Mouse (Mus musculus) megakaryocyte, embryonic 14.5 days (primary cell): ENCODE results near the gene Rec114. TPM values are rescaled to one million over a fixed set of nuclear protein-coding genes. Genes with fewer than 3 reads are reported as not detected.

Experiments used
- H3K27me3 ChIP-seq: replicated peaks from 2 replicates; pipeline ENCODE3; 2012; ENCODE audit warnings: inconsistent platforms
- H3K36me3 ChIP-seq: replicated peaks from 2 replicates; pipeline ENCODE3; 2012; ENCODE audit warnings: low read length, inconsistent platforms, mixed read lengths
- H3K4me1 ChIP-seq: 2 replicates; pipeline ENCODE4 v1.6.1; 2012; ENCODE audit warnings: inconsistent platforms
- H3K4me3 ChIP-seq: replicated peaks from 2 replicates; pipeline ENCODE3; 2012; ENCODE audit warnings: moderate library complexity, mild to moderate bottlenecking, inconsistent platforms
- H3K9me3 ChIP-seq: 2 replicates; pipeline ENCODE4 v1.6.1; 2012; ENCODE audit warnings: inconsistent platforms
- FLI1 ChIP-seq: IDR thresholded peaks from 2 replicates; pipeline ENCODE4 v1.6.1; 2012; ENCODE audit warnings: low read length, inconsistent platforms, mixed read lengths
- GATA1 ChIP-seq: IDR thresholded peaks from 3 replicates; pipeline ENCODE4 v1.6.1; 2012; ENCODE audit warnings: mixed read lengths, low read length, inconsistent platforms, borderline replicate concordance
- polyA plus RNA-seq: library from polyadenylated mRNA; stranded (reverse); fragments of >175 nt; gene quantifications from 2 replicates; pipeline ENCODE4 v1.2.3, GENCODE M21; 2012; ENCODE audit warnings: low replicate concordance; ENCODE audit not compliant: insufficient read depth

The Rec114 gene
- polyA plus RNA-seq, 1 experiment, result not detected

GRCm38 (mm10) chr9:58720167-58720566, 23.6 kb downstream of the Rec114 start:
- Histone ChIP-seq H3K27me3 (peaks cover 5% of the 10 kb centered on the region), H3K4me1 (peaks cover 36% of the 10 kb centered on the region), H3K9me3 (no peaks in the 10 kb centered on the region), H3K4me3 (no peak overlapping the region), H3K36me3 (no peaks in the 10 kb centered on the region)
- TF ChIP-seq FLI1, result no peak
- no peak for TF ChIP-seq GATA1

- TF ChIP-seq FLI1, result no peak
- TF ChIP-seq GATA1, result no peak
- no peaks in the 10 kb centered on the region for H3K9me3 ChIP-seq
- peaks cover 6% of the 10 kb centered on the region for H3K27me3 ChIP-seq
- no peaks in the 10 kb centered on the region for H3K36me3 ChIP-seq
- H3K4me1 ChIP-seq, result peaks cover 36% of the 10 kb centered on the region
- H3K4me3 ChIP-seq, result no peak overlapping the region
These were observed 24.3 kb downstream of the Rec114 start for GRCm38 (mm10) chr9:58719471-58719870.

GRCm38 (mm10) chr9:58718964-58719363, 24.8 kb downstream of the Rec114 start:
- H3K9me3 ChIP-seq, result no peaks in the 10 kb centered on the region
- no peaks in the 10 kb centered on the region for H3K36me3 ChIP-seq
- TF ChIP-seq GATA1, result no peak
- TF ChIP-seq FLI1, result no peak
- peaks cover 6% of the 10 kb centered on the region for H3K27me3 ChIP-seq
- peaks cover 36% of the 10 kb centered on the region for H3K4me1 ChIP-seq
- no peak overlapping the region for H3K4me3 ChIP-seq

- Histone ChIP-seq H3K27me3 (peaks cover 5% of the 10 kb centered on the region), H3K4me3 (no peak overlapping the region), H3K36me3 (no peaks in the 10 kb centered on the region), H3K9me3 (no peaks in the 10 kb centered on the region), H3K4me1 (peaks cover 30% of the 10 kb centered on the region)
- TF ChIP-seq GATA1, result no peak
These were observed 26.9 kb downstream of the Rec114 start for GRCm38 (mm10) chr9:58716886-58717285.

GRCm38 (mm10) chr9:58710642-58711041, 33.1 kb downstream of the Rec114 start:
- H3K27me3 ChIP-seq, result peaks cover 13% of the 10 kb centered on the region
- no peaks in the 10 kb centered on the region for H3K36me3 ChIP-seq
- H3K4me1 ChIP-seq, result peaks cover 4% of the 10 kb centered on the region; the same call in 1 of the 2 replicates
- H3K9me3 ChIP-seq, result no peaks in the 10 kb centered on the region
- TF ChIP-seq GATA1 (no peak), FLI1 (no peak)
- no peak overlapping the region for H3K4me3 ChIP-seq

- Histone ChIP-seq H3K4me3 (no peak overlapping the region), H3K27me3 (peaks cover 15% of the 10 kb centered on the region), H3K36me3 (no peaks in the 10 kb centered on the region), H3K4me1 (peaks cover 4% of the 10 kb centered on the region; the same call in 1 of the 2 replicates), H3K9me3 (no peaks in the 10 kb centered on the region)
- TF ChIP-seq FLI1 (no peak), GATA1 (no peak)
These were observed 33.8 kb downstream of the Rec114 start for GRCm38 (mm10) chr9:58709939-58710338.

GRCm38 (mm10) chr9:58707796-58708195, 36.0 kb downstream of the Rec114 start:
- H3K36me3 ChIP-seq, result no peaks in the 10 kb centered on the region
- H3K27me3 ChIP-seq, result peaks cover 16% of the 10 kb centered on the region
- H3K4me3 ChIP-seq, result no peak overlapping the region
- peaks cover 4% of the 10 kb centered on the region; the same call in 1 of the 2 replicates for H3K4me1 ChIP-seq
- TF ChIP-seq GATA1 (no peak), FLI1 (no peak)
- no peaks in the 10 kb centered on the region for H3K9me3 ChIP-seq

- Histone ChIP-seq H3K4me3 (no peak overlapping the region), H3K27me3 (peaks cover 16% of the 10 kb centered on the region), H3K9me3 (no peaks in the 10 kb centered on the region), H3K4me1 (peaks cover 4% of the 10 kb centered on the region; the same call in 1 of the 2 replicates), H3K36me3 (no peaks in the 10 kb centered on the region)
- no peak for TF ChIP-seq GATA1
- TF ChIP-seq FLI1, result no peak
These were observed 37.7 kb downstream of the Rec114 start for GRCm38 (mm10) chr9:58706024-58706423.

- Histone ChIP-seq H3K9me3 (no peaks in the 10 kb centered on the region), H3K36me3 (no peaks in the 10 kb centered on the region), H3K4me3 (no peak overlapping the region), H3K27me3 (peaks cover 19% of the 10 kb centered on the region), H3K4me1 (peaks cover 4% of the 10 kb centered on the region; the same call in 1 of the 2 replicates)
- TF ChIP-seq FLI1, result no peak
- TF ChIP-seq GATA1, result no peak
These were observed 40.0 kb downstream of the Rec114 start for GRCm38 (mm10) chr9:58703766-58704165.

GRCm38 (mm10) chr9:58701751-58702150, 42.0 kb downstream of the Rec114 start:
- Histone ChIP-seq H3K36me3 (no peaks in the 10 kb centered on the region), H3K4me1 (peaks cover 4% of the 10 kb centered on the region; the same call in 1 of the 2 replicates), H3K27me3 (peaks cover 19% of the 10 kb centered on the region), H3K4me3 (no peak overlapping the region), H3K9me3 (no peaks in the 10 kb centered on the region)
- TF ChIP-seq GATA1 (no peak), FLI1 (no peak)

GRCm38 (mm10) chr9:58698486-58698885, 45.3 kb downstream of the Rec114 start:
- TF ChIP-seq GATA1 (no peak), FLI1 (no peak)
- H3K36me3 ChIP-seq, result no peaks in the 10 kb centered on the region
- H3K4me1 ChIP-seq, result no peaks in the 10 kb centered on the region
- peaks cover 8% of the 10 kb centered on the region for H3K9me3 ChIP-seq
- peaks cover 21% of the 10 kb centered on the region for H3K27me3 ChIP-seq
- H3K4me3 ChIP-seq, result no peak overlapping the region
